Mouse (Mus musculus) cerebellum, postnatal 10 days (tissue): ENCODE data around the gene Katna1.
A peak's percentile ranks its signal among the peaks of the same experiment; 100 is the strongest.

Experiments used
- DNase-seq, 2 experiments: peaks; one replicate each; pipeline ENCODE4 v3.0.0; 2021; ENCODE audit warnings: mixed read lengths in 2 of 2

Katna1 gene

GRCm38 (mm10) chr10:7780238-7781176 lies 54.7 kb downstream of the Katna1 start:
- peak; percentile 96 for DNase-seq

- DNase-seq: no peak
Measured at GRCm38 (mm10) chr10:7781214-7781613, 55.4 kb downstream of the Katna1 start.

GRCm38 (mm10) chr10:7787319-7787718 lies 61.5 kb downstream of the Katna1 start:
- DNase-seq: no peak

GRCm38 (mm10) chr10:7792254-7792750 lies 66.5 kb downstream of the Katna1 start:
- no peak for DNase-seq

- peak; percentile 96 for DNase-seq
Measured at GRCm38 (mm10) chr10:7792751-7793385, 67.1 kb downstream of the Katna1 start, which contains the start of the genes Ginm1 and Ppil4. TSS of gene Ginm1 (minus strand) at chr10:7792824. TSS of gene Ppil4 (plus strand) at chr10:7792891.

- DNase-seq: no peak
Measured at GRCm38 (mm10) chr10:7801258-7801657, 75.5 kb downstream of the Katna1 start.

- no peak for DNase-seq
Measured at GRCm38 (mm10) chr10:7802519-7803140, 76.8 kb downstream of the Katna1 start.

- peak; percentile 67 to 79 for DNase-seq
Measured at GRCm38 (mm10) chr10:7809937-7810336, 84.1 kb downstream of the Katna1 start.
